Mouse (Mus musculus) hematopoietic stem cell, adult 5-6 weeks (primary cell): Measurements from ENCODE around the gene Ddb2. TPM values are rescaled to one million over a fixed set of nuclear protein-coding genes. Genes with fewer than 3 reads are reported as not detected.

ENCODE experiments used
- ATAC-seq, 2 experiments: fragments of 125-278 bp in 1 of 2; replicated peaks in 1 of 2; 2 replicates each; pipeline ENCODE4 v1.8.0; 2016 to 2017; ENCODE audit warnings: inconsistent platforms in 2 of 2, mild to moderate bottlenecking in 2 of 2, moderate number of reproducible peaks in 2 of 2, low read depth in 1 of 2, moderate TSS enrichment in 1 of 2; ENCODE audit not compliant: low FRiP score in 2 of 2, poor library complexity in 2 of 2, severe bottlenecking in 2 of 2, insufficient read depth in 1 of 2, low TSS enrichment in 1 of 2
- total RNA-seq: library from RNA; stranded (forward); fragments of 172-1452, 232-1000 nt; gene quantifications from 2 replicates; pipeline ENCODE4 v1.2.3, GENCODE M21; 2017

Ddb2 gene
- total RNA-seq, 1 experiment from 2014 or later = 33.9 TPM

DNA sequence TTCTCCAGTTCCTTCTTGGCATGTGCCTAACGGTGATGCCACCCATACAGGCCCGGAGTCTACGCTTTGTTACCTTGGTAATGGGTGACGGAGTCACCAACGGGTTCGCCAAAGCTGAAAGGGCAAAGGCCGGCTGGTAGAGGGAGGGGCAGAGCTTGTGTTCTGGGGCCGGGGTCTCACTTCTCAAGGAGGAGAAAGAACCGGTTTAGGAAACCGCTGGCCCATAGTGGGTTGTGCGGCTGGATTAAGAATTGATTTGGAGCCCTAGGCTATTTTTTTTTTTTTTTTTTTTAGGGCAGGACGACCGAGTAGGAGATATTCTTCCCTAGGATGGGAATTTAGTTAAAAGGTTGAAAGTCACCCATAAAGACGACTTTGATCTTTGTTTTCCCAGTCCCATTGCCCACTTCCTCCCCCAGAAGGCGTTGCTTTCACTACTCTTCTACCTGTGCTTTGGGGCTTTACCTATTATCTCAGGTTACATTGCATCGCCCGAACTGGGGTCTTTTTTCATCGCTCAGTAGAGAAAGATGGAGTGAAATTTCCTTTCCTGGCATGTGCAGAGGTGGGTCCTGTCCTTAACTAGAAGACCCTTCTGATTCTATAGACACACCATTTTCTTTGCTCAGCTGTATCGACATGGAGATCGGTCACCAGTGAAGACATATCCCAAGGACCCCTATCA lies 33.7 kb downstream of the Ddb2 start:
- ATAC-seq = no peak

DNA sequence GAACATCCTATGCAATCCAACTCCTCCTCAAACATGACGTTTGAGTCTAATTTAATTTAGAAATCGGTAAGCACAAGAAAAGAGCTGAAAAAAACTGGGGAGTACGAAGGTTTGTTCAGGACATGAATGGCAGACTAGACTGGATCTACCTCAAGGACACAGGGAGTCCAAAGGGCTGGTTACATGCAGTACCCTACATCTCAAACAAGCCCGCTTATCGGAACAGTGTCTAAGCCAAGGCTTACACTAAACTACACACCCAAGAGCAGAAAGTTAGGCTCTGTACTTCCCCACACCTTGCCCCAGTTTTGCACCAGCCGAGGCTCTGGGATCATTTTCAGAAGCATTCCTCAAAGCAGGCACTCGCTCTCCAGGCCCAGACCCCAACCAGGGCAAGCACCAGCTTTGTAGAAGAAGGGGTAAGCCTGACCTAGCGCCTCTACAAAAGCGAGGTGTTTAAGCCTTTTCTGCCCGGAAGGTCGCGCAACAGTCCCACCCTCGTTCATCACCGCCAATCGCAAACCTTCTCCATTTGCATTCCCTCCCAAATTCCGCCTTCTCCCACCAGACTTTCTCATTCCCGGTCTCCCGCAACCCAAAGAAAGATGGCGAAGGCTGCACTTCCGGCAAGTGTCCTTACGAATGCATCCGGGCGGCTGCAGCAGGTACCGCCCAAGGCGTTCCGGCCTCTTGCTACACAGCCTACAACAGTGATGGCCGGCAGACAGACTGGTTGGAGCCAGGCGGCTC lies 34.4 kb downstream of the Ddb2 start, which contains the start of the genes Nr1h3 and Acp2:
Gene Nr1h3, minus strand, starts transcription at position 613 of the 750 bp plus-strand sequence.
Gene Acp2, plus strand, starts transcription at position 664 of the 750 bp plus-strand sequence.
- peak; percentile 94 to 95 for ATAC-seq

DNA sequence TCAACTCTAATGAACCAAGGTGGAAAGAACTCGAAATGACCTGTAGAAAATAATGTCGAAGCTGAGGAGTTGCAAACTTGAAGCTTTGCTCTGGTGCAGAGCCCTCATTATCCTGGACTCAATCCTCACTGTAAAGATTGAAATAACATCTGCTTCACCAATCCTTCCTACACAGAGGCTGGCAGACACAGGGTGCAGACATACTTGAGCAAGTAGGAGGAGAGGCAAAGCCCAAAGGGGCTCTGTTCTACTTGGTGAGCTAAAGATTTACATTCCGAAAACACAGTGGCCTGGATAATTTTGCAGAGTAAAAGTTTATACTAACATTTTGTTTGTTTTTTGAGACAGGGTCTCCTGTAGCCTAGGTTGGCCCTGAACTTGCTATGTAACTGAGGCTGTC lies 37.9 kb downstream of the Ddb2 start:
- no peak for ATAC-seq

DNA sequence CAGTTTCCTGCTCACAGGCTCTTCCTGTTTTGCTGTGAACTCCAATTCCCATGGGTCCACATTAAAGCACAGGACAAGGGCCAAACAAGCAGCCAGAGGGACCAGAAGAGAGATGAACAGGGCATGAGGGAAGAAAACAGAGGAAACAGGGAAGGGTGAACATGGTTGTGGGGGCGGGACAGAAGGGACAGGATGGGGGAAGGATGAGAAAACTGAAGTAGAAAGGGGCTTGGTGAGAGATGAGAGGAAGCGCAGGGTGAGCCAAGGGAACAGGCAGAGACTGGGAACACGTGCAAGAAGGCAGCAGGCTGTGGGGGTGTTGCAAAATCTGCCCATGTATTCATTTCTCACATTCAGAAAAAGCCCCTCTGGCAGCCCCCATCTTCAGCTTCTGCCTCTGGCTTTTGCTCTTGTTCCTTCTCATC lies 40.2 kb downstream of the Ddb2 start:
- ATAC-seq = no peak

DNA sequence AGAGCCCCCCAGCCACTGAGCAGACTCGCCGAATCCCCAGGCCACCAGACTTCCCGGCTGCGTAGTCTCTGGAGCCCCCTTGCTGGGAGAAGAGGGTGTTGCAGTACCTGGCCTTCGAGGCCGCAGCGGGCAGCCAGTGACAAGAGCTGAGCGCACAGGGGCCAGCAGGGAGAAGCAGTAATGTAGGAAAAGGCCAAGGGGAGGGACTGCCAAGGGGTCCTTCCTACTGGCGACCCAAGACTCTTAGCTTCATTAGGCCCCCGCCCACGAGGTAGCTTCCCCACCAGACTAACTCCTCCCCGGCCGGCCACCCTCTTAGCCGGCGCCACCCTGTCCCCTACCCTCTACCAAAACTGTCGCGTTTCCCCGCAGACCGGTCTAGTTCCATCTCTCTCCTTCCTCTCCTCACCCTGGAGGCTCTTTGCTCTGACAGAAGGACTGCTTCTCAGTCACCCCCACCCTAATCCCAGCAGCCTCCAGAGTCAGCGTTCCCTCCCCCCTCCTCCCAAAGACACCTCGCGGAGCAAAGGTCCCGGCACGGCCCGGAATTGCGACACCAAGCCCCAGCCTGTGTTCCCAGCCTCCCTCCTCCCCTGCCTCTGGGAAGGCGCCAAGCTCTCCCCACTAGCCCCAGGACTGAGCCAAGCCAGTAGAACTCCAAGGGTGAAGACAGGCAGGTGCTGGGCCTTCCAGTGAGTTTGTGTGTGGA lies 42.0 kb downstream of the Ddb2 start:
- peak; percentile 94 to 95 for ATAC-seq

DNA sequence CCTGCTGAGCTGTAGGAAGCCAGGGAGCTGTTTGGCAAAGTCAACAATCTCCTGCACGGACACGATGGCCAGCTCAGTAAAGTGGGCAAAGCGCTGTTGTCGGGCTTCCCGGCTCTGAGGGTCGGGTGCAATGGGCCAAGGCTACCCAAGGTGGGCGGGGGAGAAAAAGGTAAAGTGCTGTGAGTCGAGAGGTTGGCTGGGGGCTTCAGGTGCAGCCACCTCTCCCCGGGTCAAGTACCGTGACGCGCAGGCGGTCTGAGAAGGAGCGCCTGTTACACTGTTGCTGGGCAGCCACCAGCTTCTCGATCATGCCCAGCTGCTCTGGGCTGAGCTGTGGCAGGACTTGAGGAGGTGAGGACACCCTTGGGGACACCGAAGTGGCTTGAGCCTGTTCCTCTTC lies 46.3 kb downstream of the Ddb2 start:
- no peak for ATAC-seq

DNA sequence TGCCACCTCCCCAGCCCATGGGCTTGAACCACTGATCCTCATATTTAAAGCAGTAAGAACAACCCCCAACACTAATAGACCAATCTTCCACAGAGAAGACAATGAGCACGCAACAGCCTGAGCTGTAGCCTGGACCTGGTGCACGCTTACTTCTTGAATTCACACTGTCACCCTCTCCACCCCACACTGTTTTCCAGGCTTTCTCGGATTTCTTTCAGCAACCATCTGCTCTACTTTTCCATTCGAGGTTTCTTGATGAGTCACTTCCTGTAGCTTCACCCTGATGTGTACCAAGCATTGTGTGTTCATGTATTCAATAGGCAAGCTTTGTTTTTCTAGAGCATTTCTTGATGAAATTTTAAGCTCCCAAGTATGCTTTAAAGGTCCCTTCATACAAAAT lies 49.4 kb downstream of the Ddb2 start:
- no peak for ATAC-seq

DNA sequence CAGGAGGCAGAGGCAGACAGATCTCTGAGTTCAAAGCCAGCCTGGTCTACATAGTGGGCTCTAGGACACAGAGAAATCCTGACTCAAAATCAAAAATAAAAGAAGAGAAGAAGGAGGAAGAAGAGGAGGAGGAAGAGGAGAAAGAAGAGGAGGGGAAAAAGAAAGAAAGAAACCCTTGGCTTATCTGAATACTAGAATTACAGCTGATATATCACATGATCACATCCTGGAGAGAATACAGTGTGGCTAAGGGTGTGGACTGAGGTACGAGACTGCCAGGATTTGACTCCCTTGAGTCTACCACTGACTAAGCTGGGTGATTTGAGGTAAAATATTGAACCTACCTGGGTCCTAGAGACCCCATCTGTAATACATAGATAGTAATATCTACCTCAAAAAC lies 50.6 kb downstream of the Ddb2 start:
- no peak for ATAC-seq

DNA sequence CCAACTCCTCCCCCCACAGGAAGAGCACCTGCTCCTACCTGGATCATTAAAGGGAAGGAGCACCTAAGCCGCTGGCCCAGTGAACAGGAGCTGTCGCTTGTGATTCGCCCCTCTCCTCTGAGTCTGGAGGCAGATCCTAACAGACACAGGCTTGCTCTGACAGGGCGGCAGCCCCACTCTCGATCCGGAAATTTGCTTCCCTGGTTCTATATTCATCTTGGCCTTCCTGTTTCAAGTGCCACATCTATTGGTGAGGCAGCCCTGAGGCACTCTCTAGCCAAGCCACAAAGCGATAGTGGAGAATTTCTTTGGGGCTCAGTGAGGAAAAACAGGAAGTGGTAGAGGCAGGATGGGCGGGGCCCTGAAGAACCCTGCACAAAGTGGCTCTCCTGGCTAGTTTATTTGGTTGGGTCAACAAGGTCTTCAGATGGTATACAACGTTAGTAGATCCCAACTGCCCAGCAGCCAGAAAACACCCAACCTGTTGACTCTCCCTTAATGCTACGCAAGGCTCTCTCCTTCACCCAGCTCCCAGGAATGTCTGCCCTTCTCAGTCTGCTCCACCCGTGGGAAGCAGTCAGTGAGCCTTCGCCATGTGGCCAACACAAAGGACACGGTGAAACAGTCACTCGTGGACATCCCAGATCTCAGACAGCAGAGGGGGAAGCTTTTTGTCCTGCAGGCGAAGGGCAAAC lies 52.9 kb downstream of the Ddb2 start, which contains the start of gene Madd:
Gene Madd, minus strand, starts transcription at position 127 of the 695 bp plus-strand sequence.
- peak; percentile 73 to 74 for ATAC-seq

DNA sequence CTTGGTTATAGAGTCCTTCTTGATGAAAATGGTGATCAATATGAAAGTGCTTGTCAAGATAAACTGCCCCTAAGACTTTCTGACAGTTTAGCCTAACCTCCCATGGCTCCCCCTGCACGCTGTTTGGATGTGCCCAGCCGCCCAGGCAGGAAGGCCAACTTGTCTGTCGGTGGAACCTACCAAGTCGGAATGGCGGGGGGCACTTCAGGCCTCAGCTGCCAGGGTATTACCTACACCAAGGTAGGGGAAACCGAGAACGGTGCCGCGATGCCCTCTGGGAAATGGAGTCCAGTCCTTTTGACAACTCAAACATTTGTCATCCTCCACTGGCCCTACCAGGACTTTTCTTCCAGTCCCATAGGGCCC lies 53.7 kb downstream of the Ddb2 start:
- ATAC-seq = peak; percentile 87 to 90

DNA sequence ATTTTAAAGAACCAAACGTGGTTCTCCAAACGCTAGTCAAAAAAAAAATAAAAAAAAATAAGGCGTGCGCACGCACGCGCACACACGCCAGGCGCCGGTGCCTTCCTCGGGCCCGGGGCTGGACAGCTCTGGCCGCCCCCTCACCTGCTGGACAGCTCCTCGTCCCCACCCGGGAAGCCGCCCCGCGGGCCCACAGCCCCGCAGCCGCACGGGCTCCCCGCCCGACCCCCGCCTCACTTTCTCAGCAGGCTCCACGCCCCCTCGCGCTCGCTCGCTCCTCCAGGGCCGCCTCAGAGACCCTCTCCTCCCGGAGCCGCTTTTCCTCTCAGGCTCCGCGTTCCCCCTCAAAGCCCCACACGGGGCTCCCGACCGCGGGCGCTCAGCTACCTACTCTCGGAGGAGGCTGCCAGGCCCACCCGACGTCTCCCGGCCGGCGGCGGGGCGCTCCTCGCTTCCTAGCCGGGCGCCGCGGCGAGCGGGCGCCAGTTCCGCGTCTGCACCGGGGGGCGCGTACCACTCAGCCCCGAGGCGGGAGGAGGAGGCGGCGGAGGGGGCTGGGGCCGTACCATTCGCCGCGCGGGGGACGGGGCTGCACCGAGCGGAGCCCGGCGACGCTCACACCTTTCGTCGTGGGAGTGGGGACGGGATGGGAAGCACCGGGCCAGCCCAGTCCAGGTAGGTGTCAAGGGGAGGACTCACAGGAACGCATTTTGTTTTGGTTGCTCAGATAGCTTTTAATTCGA lies 54.2 kb downstream of the Ddb2 start:
- peak; percentile 24 to 59; a peak in 3 of 4 replicates for ATAC-seq

DNA sequence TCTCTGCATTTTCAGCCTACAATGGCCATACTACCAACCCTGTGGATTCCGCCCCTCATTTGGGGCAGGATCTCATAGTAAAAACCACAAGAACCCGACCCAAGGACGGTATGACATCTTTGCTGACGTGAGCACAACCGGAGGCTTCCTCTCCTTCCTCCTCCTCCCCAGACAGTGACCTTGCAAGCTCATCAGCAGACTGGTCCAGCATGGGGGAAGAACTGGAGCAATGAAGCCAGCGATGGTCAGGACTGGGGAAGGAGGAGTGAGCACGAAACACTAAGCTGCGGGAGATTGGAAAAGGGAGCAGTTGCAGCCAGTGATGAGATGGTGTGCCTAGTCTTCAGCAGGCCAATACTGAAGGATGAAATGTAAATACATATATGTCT lies 54.8 kb downstream of the Ddb2 start:
- peak in 1 of 2 experiments; percentile 10; a peak in 1 of 4 replicates for ATAC-seq

DNA sequence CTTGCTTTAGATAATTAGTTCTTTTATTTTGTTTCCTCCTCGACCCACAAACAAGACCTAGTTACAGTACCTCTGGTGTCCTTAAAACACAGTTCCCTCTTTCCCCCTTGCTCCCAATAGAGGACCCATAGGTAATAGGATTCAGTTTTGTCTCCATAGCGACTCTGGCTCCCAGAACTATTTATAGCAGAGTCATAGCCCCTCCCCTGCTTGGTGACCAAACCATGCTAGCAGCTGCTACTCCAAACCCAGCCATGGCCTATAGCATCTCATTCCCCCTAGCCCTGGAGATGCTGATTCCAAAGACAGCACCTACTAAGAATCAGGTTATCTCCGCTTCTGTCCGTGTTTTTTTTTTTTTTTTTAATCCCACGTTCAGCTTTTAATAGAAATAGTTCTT lies 56.1 kb downstream of the Ddb2 start:
- ATAC-seq = no peak

DNA sequence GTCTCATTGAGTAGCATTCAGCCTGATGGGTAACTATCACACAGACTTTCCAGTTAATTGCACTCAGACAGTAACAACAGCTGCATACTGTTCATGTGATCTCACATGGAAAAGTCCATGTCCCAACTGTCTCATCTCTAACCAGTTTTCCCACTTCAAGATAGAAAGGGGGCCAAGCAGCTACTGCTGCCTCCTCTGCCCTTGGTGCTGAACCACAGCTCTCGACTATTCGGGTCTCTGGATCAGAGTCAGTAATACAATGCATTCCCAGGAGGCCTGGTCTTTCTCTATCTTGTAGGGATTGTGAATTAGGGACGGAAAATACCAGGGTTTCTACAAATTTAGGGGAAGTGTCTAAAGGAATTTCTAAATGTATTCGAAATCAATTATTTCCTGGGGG lies 57.0 kb downstream of the Ddb2 start:
- ATAC-seq = no peak

DNA sequence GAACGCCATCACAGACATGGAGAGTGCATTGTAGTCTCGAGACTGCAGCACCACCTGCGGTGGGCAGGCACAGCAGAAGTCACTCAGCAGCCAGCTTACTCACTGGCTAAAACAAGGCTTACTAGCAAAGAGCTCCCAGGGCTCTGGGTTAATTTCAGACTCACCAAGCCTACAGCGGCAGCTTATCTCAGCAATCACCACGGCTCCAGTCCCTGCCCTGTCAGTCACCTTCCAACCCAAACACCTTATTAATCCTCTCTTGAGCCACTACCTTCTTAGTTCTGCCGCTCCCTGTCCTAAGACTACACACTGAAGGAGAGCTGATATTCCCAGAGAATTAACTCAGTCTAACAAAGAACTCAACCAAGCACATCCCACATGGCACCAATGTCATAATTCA lies 60.5 kb downstream of the Ddb2 start:
- ATAC-seq = no peak

DNA sequence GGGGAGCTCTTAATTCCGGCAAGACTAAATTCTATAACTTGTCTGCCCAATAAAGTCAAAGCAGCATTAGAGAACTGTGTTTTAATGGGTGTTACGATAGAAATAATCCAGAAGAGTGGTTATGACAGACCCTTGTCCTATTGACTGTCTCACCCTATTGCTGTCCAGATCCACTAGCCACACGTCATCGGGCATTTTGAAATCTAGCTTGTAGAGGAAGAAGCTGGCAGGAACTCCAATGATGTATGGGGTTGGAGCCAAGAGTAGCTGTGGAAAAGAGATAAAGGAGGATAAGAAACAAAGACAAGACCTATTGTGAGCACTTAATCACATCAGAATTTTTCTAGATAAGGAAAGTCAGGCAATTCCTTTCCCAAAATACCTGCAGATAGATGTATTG lies 61.3 kb downstream of the Ddb2 start:
- no peak for ATAC-seq
